Mouse (Mus musculus) left cerebral cortex, adult 9 months (tissue): ENCODE data around the gene Ccdc116.

Source experiments
- DNase-seq, 2 experiments: peaks; one replicate each; pipeline ENCODE4 v3.0.0; 2022; ENCODE audit warnings: low spot score in 2 of 2

The Ccdc116 gene

GRCm38 (mm10) chr16:17131191-17132088, 15.6 kb downstream of the Ccdc116 start:
- no peak for DNase-seq

DNA sequence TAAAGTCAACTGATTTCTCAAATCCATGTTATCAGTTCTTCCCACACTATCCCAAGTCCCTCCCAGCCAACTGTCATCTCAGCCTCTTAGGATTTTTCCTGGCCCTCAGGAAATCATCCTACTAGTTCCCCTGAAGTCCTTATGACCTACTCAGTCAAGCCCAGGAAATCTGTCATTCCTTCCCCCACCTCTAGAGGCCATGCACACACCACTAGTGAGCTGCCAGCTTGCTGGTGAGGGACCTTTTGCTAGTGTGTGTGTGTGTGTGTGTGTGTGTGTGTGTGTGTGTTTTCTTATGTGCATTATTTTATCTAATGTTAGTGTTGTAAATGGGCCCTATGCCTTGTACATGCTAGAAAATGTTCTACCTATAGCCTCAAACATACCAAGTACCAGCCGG, 19.7 kb downstream of the Ccdc116 start:
- no peak for DNase-seq

DNA sequence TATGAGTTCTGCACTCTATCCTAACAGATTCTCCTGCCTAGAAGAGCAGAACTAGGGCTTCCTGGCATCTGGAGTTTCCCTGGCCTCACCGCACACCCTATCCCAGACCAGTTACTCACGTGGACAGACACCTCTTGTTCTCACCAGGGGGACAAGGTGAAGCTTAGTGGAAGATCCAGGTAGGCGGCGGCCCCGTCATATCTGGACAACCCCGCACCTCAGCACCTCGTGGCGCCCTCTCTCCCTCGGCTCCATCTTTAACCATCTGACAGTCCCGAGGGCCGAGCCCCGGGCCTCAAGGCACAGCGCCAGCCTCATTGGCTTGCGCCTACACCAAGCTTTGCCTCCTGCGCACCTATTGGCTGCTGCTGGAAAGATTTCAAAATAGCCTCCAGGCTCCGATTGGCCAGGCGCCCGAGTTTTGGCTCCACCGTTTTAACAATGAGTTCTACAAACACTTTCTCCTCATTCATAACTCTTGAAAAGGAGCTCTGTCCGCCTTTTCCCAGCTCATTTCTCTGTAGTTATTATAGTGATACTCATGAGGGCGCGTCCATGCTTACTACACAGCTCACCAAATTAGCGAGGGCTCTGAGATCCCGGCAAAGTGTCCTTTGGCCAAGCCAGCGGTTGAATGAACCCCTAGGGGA, 22.0 kb downstream of the Ccdc116 start, which contains the start of gene 2610318N02Rik:
Gene 2610318N02Rik, minus strand, starts transcription at position 297 of the 650 bp plus-strand sequence.
- peak in 1 of 2 experiments; percentile 74 for DNase-seq

DNA sequence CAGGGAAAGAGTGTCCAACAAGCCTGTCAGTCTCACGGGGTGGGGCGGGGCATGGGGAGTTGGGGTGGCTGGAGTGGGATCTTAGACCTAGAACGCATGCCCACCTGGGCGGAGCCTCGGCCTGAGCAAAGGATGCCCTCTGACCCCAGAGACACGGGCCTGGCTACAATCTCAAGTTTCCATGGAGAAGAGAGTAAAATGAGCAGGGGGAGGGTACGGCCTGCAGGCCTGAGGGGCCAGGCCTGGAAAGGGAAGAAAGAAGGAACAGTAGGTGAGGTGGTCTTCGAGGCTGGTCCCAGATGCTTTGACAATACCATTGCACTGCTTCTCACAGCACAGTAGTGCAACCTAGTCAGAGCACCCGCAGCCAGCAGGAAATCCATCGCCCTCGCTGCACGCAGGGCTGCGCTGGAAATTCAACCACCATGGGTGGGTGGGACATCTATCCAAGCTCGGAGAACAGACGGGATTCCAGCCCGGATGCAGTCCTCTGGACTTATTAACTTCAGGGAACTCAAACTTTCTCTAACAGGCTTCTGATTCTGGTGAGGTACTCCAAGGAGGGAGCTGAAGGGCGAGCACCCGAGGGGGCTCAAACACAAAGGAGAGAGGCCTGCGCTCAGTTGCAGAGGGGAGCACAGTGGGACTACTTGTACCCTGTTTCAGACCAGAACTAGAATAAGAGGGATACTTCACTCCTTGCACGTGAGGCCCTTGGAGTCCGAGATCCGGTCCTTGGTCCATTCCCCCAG, 22.7 kb downstream of the Ccdc116 start:
- DNase-seq, result no peak

GRCm38 (mm10) chr16:17121569-17121968, 25.5 kb downstream of the Ccdc116 start:
- DNase-seq, result no peak

- DNase-seq, result no peak
These were observed 29.7 kb downstream of the Ccdc116 start for GRCm38 (mm10) chr16:17117309-17117799.

DNA sequence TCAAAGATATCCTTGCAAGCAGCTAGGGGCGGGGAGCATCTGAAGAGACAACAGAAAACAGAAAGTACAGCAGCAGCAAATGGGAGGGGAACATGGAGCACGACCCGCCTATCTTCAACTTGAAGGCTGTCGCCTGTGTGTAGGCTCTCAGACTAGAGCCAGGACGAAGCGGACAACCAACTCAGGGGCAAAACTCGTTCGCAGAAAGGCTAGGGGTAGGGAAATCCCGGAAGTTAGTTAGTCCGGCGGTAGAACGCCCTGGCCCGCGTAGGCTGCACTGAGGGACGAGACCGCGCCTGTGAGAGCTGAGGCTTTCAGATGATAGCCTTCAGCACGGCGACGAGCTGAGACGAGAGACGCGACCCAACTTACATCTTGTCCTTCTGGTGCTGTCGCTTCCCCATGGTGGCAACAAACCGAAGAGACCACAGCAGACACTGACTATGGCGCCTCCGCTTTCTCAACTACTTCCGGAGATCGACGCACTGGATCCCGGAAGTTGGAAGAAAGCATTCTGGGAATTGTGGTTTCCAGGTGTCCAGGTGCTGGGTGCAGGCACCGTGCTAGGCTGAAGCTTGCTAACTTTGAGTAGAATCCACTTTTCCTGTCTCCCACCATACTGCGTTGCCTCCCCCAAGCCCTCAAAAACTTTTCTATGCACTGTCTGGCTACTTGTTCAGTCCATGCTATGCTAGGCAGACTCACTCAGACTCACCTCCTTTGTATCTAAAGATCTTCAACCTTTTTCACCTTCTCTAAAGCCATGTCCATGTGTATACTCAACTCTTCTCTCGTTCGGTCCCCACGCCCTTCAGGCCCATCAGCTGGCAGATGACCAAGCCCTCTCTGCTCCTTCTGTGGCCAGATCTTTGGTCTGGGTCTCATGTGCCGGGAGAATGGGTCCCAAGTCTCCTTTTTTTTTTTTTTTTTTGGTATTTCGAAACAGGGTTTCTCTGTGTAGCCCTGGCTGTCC, 36.0 kb downstream of the Ccdc116 start, which contains the start of gene Ppil2:
Gene Ppil2, minus strand, starts transcription at position 487 of the 973 bp plus-strand sequence.
- peak; percentile 35 to 65 for DNase-seq

DNA sequence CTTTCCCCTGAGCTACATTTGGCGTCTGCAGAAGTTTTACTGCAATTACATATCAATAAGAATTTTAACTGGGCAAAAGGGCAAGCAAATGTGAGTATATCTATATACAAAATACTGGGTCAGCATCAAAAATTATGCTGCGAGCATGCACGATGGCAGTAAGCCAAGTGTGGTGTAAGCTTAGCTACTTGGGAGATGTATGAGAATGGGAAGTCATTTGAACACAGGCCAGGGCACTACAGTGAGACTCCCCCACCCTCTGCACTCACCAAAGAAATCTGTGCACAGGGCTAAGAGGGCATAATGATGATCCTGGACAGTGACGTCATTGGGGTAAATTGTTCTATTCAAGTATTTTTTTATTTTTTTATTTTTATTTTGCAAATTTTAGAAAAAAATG, 42.4 kb downstream of the Ccdc116 start:
- no peak for DNase-seq

DNA sequence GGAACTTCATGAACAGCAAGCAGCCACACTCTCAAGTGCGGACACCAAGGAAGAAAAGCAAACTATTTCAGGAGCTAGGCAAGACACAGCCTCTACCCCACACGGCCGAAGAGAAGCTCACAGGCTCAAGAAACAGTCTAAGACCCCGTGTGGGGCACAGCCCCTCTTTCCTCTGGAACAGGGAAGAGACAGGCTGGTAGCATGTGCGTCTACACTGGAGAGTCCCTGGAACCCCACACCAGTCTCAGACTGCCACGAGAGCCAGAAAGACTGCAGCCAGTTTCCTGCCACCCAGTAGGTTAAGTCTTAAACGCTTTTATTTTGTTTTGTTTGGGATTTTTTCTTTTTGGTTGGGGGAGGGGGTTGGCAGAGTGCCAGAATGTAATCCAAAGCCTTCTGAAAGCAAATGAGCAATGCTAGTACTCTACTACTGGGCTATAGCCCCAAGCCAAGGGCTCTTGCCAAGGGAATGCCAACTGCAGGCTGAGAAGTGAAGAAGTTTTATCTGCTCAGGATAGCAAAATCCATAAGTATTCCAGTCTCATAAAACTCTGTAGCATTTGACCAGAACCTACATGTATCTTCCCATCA, 44.3 kb downstream of the Ccdc116 start:
- no peak for DNase-seq

DNA sequence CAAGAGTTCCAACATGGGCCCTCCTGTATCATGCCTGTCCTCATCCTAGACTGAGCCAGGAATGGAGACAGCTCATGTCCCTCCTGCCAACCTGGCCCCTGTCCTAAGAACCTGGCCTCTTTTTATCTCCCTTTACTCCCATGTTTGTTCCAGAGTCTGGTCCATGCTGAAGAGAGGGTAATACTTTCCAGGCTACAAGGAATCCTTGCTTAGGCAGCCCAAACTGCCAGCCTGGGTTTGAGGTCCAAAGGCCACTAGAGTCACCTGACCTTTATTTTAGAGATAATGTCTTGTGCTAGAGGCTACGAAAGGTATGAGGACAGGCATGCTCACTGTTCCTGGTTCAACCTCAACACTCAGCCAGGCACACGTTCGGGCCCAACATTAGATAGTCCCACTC, 50.1 kb downstream of the Ccdc116 start:
- DNase-seq, result no peak
